Mouse (Mus musculus): ENCODE measurements at regions not wholly inside any gene's neighbourhood (a gene's known extent, or its start where the extent isn't known, plus 50 kb on each side); places are given as distances from the start of the nearest gene placed in this dataset.

- intact Hi-C loops (cut with DNase I), result loop anchor here (5.0 kb wide), 2 partner anchors 146 to 179 kb away; partner anchors contain the start of gene Klf7
Observed at GRCm38 (mm10) chr1:64300951-64301529, 179.0 kb upstream of the Klf7 start.

- intact Hi-C loops (cut with DNase I), result loop anchor here (5.0 kb wide), 1 partner anchor 72 kb away; no protein-coding TSS in a partner anchor
Observed at GRCm38 (mm10) chr1:64298950-64299349, 176.9 kb upstream of the Klf7 start.

- intact Hi-C loops (cut with DNase I), result loop anchor here (5.0 kb wide), 1 partner anchor 71 kb away; no protein-coding TSS in a partner anchor
Observed at GRCm38 (mm10) chr1:64298188-64298587, 176.1 kb upstream of the Klf7 start.

DNA sequence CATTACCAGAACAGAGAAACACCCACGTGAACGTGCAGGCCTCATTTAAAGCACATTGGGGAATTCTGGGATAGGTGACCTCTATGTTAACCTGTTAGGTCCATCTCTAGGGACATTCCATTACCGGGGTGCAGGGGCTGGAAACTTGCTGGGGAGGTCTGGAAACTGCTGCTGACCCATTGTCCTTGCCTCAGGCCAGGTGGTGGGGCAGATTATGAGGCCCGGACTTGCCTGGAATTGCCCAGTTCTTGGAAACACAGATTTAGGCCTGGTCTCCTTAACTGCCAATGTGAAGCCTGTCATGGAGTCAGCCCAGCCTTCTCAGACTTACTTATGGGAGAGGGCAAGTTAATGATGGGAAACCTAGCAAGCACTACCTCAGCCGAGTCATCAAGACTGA, 175.3 kb upstream of the Klf7 start:
- intact Hi-C loops (cut with DNase I), result loop anchor here (5.0 kb wide), 1 partner anchor 70 kb away; no protein-coding TSS in a partner anchor

DNA sequence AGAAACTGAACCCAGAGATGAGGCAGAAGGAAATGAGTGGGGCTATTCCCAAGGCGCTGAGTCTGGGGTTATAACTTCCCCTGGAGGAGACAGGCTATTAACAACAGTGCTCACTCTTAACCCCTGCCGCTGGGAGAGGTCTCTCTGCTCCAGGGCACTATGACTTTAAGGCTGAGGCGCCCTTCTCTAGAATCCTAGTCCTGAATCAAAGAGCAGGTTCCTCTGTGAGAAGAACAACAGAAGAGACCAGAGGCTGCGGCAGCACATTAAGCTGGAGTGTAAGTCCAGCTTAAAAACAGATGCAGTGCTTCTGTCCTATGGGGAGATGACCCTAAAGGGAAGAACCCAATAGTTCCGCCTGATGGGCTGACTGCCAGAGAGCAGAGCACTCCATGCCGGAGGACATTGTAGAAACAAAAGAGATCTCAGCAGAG, 173.4 kb upstream of the Klf7 start:
- intact Hi-C loops (cut with DNase I), result loop anchor here (5.0 kb wide), 1 partner anchor 68 kb away; no protein-coding TSS in a partner anchor

DNA sequence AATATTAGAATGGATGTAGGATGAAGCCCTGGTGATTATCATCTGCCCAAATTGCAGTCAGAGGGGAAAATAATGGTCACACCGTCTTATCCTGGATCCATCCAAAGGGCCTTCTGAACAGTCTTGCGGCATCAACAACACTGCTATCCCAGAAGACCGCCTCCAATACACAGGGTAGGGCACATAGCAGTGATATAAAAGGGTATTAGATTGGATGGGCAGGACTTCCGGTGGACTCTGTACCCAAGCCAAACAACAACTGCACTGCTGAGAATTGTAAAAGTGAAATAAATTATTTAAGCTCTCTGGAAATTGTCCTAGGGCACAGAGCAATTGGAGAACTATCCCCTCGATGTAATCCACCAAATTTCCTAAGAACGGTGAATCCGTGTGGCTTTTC, 173.0 kb upstream of the Klf7 start:
- intact Hi-C loops (cut with DNase I), result loop anchor here (5.0 kb wide), 1 partner anchor 68 kb away; no protein-coding TSS in a partner anchor

DNA sequence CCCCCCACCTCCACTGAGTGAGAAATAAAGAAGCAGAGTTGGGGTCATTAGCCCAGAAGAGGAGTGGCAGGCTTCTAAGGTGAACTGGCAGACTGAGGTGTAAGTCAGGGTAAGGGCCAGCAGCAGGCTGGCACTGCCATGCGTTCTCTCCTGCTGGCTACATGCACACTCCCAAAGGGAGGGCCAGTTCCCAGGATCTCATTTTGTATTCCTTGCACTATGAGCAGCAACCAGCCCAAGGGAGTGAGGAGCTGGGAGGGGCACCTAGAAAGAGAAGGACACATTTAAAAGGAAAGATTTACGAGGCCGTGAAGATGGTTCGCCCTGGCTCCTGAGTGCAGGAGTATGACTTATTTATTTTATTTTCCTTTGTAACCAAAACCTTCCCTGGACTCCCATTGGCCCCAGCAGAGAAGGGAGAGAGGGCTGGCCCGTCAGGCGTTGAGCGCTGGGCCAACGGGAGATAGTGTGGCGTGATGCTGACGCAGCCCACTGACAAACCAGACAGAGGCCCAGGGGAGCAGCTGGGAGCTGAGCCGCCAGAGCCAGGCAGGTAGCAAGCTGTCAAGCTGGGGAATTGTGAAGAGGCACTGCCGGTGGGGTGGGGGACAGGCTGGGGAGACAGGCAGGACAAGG, 166.8 kb upstream of the Klf7 start:
- intact Hi-C loops (cut with DNase I), result no loop called here

- intact Hi-C loops (cut with DNase I), result no loop called here
Observed at GRCm38 (mm10) chr1:64287068-64287467, 165.0 kb upstream of the Klf7 start.

DNA sequence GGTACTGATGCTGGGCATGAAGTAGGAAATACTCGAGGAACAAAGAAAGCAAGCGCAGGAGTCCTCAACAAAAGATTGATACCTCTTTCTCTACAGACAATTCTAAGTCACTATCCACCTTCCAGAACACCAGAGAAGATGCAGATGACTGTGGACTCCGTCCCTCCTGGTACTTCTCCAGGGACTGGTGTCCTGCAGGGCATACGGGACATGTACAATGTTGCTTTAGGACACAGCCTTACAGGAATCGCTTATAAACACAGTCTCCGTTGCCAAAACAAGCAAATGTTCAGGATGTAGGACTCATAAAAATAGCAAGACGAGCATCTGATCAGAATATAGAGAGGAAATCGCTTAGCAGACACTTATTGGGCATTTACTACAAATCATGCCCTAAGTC, 162.6 kb upstream of the Klf7 start:
- intact Hi-C loops (cut with DNase I), result no loop called here

GRCm38 (mm10) chr1:64275865-64276264, 153.8 kb upstream of the Klf7 start:
- intact Hi-C loops (cut with DNase I), result no loop called here

DNA sequence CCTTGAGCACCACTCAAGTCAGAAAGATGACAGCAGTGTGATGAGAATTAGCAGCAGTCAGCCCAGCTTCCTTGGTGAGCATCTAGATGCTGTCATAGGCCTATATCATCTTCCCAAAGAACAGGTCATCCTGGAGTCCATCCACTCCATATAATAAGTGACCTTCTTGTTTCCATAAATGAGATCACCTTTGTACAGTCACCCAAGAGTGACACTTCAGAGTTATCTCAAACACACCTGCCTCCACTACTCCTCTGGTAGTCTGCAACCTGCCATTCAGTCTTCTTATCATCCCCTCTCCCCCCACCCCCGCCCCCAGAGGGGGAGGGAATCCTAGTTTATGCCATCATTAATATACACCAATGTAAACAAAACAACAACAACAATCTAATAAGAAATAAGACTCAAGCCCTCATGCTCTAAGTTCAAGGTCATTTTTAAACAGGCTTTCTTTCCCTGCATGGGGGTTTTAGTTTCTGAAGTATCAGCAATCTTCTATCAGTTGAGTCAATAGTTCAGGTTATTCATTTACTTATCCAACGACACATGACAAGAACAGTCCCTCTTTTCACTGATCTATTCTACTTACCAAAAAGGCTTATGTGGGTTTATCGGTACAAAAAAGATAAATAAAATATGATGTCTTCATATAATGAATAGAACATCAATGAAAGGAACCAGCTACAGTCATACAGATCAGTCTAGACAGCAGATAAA, 153.2 kb upstream of the Klf7 start:
- intact Hi-C loops (cut with DNase I), result no loop called here

DNA sequence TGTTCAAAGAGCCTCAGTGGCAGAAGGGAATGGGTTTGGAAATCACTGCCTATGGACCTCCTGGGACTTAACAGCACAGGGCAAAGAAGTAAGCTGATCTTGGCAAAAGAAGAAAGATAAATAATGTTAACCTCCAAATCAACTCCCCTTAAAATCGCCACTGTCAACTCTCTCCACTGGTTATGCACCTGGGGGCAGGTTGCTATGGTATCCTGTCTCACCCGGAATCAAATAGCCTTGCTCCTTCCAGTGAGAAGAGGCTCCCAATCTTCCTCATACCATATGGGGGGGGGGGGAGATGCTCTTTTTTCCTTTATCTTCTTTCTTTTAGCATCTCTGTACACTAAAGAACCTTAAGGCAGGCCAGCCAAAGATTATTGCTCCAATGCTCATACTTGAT, 135.2 kb upstream of the Klf7 start:
- intact Hi-C loops (cut with DNase I), result no loop called here

DNA sequence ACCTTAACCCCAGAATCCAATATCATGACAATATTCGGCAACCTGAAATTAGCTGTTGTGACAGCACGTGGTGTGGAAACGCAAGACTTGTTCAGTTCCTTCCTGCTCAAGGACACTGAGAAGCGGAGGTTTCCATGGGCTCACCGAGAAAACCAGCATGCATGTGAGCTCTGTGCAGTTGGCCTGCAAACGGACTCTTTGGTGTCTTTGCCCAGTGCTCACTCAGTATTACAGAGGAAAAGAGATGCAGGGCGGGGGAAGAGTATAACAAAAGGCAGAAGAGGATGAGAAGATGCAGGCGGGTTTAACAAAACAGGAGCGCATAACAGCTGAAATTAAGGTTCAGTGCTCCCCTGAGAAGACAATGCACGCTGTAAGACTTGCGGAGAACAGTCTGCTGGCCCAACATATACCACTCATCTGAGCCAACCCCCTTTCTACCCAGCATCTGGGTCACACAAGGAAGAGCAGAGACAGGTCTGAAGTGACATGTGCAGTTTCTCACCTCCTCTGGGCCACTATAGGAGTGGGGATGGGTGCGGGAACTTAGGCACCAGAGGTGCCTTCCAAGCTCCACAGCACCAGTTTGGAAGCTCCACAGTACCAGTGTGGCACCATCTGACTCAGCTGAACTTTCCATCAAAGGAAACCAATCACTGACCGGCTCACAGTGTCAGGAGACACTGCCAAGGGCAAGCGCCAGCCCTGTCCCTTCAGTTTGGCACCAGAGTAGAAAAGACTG, 133.6 kb upstream of the Klf7 start:
- intact Hi-C loops (cut with DNase I), result no loop called here

DNA sequence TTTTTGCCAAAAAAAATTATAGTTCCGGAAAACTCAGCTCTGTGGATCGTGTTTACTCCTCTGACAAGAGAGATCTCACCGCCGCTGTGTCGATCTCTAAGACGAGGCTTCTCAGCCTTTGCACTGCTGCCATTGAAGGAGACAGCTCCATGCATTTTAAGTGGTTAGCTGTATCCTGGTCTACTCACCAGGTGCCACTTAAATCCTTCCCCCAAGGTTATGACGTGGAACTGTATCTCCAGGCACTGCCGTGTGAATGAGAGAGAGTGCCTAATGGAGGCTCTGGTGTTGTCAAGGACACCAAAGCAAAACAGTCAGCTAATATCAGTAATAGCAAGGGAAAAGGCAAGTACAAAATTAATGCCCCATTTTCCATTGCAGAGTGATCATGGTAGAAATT, 132.6 kb upstream of the Klf7 start:
- intact Hi-C loops (cut with DNase I), result no loop called here

- intact Hi-C loops (cut with DNase I), result no loop called here
Observed at GRCm38 (mm10) chr1:64253996-64254395, 131.9 kb upstream of the Klf7 start.

DNA sequence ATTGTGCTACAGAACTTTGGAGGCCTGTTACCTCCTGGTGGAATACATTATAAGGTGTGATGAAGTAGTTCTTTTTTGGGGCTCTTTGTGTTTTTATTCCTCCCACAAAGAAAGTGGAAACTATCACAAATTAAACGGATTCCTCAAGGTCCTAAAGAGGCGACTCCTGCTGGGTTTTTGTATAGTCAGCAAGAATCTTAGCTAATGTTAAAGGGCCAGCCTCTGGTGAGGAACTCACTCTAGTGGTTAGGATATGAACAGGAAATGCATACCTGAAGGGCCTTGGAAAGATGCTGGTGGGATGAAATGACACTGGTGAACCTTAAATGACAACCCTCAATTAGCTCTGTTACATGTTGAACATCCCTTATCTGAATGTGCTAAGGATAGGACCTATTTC, 120.3 kb upstream of the Klf7 start:
- intact Hi-C loops (cut with DNase I), result no loop called here

DNA sequence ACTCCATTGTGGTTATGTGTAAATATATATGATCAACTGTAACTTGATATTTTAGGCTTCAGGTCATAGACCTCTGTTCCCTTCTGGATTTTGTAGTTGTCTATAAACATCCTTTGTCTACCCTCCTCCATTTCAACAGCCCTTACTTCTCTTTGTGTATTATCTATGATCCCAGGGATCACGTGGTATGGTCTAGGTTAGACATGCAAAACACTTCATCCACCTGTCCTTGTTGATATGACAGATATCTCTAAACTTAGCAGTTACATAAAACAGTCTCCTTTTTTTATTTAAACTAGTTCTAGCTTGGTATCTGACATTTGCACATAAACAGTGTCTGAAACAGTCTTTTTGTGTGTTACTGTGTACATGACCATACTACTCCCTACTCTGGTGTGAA, 107.6 kb upstream of the Klf7 start:
- intact Hi-C loops (cut with DNase I), result loop anchor here (5.0 kb wide), 1 partner anchor 68 kb away; no protein-coding TSS in a partner anchor

DNA sequence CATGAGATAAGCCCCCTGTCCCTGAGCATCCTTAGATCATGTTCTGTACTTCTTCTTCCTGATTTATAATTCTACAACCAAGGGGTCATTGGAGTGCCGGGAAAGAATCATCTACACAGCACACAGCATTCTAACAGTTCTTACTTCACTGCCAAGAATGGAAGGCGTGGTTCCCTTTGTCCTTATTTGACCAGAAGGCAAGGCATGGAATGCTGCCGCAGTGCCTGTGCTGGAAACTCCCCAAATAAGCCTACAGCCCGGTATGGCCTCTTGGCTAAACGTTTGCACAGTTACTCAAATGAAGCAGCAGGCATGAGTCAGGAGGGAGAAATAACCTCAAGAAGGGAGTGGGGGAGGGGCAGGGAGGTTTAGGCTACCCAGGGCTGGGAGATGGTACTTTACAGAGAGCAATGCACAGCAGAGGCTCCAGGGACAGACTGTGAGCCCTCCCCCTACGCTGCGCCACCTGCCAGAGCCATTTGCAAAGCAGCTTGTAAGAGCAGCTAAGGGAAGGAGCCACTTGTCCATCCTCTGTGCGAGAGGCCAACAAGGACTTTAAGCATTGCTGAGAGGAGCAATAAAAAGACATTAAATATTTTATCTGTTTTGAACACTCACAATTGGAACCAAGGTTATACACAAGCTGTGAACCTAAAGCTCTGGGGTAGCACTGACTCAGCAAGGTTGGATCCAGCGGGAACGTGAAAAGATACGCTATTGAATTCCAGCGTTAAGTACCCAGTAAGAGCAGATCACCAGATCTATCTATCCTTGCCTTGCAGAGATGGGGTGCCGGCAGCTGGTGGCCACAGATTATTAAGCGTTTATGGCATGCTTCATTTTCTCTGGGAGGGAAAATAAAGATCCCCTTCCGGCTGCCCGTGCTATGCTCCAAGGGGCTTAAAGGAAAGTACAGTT, 104.2 kb upstream of the Klf7 start:
- intact Hi-C loops (cut with DNase I), result loop anchor here (5.0 kb wide), 1 partner anchor 71 kb away; no protein-coding TSS in a partner anchor

DNA sequence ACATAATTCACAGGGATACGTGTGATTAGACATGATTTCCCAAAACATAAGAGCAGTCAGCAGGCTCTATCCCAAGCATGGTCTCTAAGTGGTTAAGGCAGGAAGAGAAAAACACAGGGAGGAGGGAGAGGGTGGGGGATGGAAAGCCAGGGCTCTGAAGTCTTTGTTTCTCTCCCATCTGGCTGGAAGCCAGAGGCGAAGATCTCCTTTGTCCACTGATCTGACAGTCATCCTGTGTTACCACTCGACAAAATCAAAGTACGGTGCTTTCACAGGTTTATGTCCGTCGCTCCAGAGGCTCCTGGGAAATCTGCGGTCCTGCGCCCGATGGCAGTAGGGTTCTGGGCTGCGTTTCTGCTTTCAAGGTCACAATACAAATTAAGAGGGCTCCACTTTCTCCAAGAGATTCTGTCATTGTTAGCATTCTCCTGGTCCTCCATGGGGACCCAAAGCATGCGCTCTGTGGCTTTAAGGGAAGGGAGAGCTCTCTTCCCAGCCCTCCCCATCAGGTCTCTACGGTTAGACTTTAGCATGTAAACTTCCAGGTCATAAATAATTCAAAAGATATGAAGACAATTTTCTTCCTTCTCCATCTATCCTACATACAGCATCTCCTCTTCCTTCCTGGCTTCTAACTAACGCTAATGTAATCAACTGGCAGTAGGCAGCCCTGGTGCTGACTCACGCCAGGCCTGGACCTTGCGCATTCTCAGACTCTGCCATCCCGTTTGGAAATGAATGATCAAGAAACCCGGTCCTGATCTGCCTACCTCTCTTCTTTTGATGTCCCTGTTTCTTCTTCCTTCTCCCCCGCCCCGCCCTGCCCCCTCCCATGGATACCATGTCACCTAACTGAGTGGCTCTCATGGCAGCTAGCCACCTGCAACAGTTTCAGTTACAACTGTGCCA, 102.0 kb upstream of the Klf7 start:
- intact Hi-C loops (cut with DNase I), result no loop called here

Data from adrenal gland (tissue).